Mouse (Mus musculus) layer of hippocampus, adult 8-10 months (tissue): Measurements from ENCODE around the gene Mapk3. TPM values are rescaled to one million over a fixed set of nuclear protein-coding genes. Genes with fewer than 3 reads are reported as not detected.
A peak's percentile ranks its signal among the peaks of the same experiment; 100 is the strongest.

ENCODE experiments used
- DNase-seq, 2 experiments: peaks; one replicate each; pipeline ENCODE4 v3.0.0; 2022; ENCODE audit warnings: low spot score in 2 of 2
- total RNA-seq, 4 experiments: library from RNA; stranded (reverse); gene quantifications; 2 replicates each; pipeline ENCODE4 v1.2.4; 2022

Gene Mapk3
- total RNA-seq, 4 experiments from 2014 or later = 165 to 197 (median 178) TPM

GRCm38 (mm10) chr7:126800269-126801056 lies 41.1 kb downstream of the Mapk3 start:
- no peak for DNase-seq

GRCm38 (mm10) chr7:126801057-126801422 lies 41.6 kb downstream of the Mapk3 start:
- DNase-seq = no peak

GRCm38 (mm10) chr7:126802134-126802889 lies 42.9 kb downstream of the Mapk3 start:
- DNase-seq = no peak

- no peak for DNase-seq
Observed at GRCm38 (mm10) chr7:126803181-126803580, 43.8 kb downstream of the Mapk3 start.

- no peak for DNase-seq
Observed at GRCm38 (mm10) chr7:126803751-126804150, 44.4 kb downstream of the Mapk3 start.

GRCm38 (mm10) chr7:126806956-126807355 lies 47.6 kb downstream of the Mapk3 start:
- DNase-seq = no peak

- no peak for DNase-seq
Observed at GRCm38 (mm10) chr7:126807405-126807804, 48.0 kb downstream of the Mapk3 start.

- peak; percentile 88 to 93 for DNase-seq
Observed at GRCm38 (mm10) chr7:126808703-126809455, 49.5 kb downstream of the Mapk3 start.

GRCm38 (mm10) chr7:126809723-126810369 lies 50.4 kb downstream of the Mapk3 start:
- no peak for DNase-seq

Other genes starting within 250 kb of the Mapk3 start
- 100 to 1,000 TPM; 166 to 196 (median 174) TPM for gene Eif3c, start 193.2 kb upstream of the Mapk3 start, total RNA-seq
- 1 to 10 TPM in 2 of 4 experiments, under 1 TPM in 2; 0.41 to 3.3 (median 1.6) TPM for gene Apobr, start 174.7 kb upstream of the Mapk3 start, total RNA-seq
- gene Cln3, start 173.8 kb upstream of the Mapk3 start, total RNA-seq = 10 to 100 TPM; 31.7 to 46.5 (median 42.0) TPM
- gene Il27, start 164.7 kb upstream of the Mapk3 start, total RNA-seq = not detected
- 10 to 100 TPM; 10.4 to 15.3 (median 13.2) TPM for gene Nupr1, start 128.7 kb upstream of the Mapk3 start, total RNA-seq
- 10 to 100 TPM; 21.7 to 34.8 (median 33.7) TPM for gene Sgf29, start 110.3 kb upstream of the Mapk3 start, total RNA-seq
- 10 to 100 TPM in 1 of 4 experiments, 1 to 10 TPM in 3; 6.6 to 13.0 (median 8.6) TPM for gene Sult1a1, start 83.2 kb upstream of the Mapk3 start, total RNA-seq
- 100 to 1,000 TPM in 1 of 4 experiments, 10 to 100 TPM in 3; 73.9 to 105 (median 92.5) TPM for gene Bola2, start 64.2 kb upstream of the Mapk3 start, total RNA-seq
- 10 to 100 TPM; 19.7 to 21.0 (median 20.1) TPM for gene Slx1b, start 63.8 kb upstream of the Mapk3 start, total RNA-seq
- gene Coro1a, start 51.8 kb upstream of the Mapk3 start, total RNA-seq = 100 to 1,000 TPM; 119 to 166 (median 141) TPM
- gene Gdpd3, start 6.7 kb downstream of the Mapk3 start, total RNA-seq = 1 to 10 TPM; 4.4 to 7.9 (median 5.0) TPM
- 100 to 1,000 TPM; 236 to 283 (median 255) TPM for gene Ypel3, start 17.4 kb downstream of the Mapk3 start, total RNA-seq
- gene Tbx6, start 21.9 kb downstream of the Mapk3 start, total RNA-seq = 1 to 10 TPM in 3 of 4 experiments, under 1 TPM in 1; 0.43 to 1.5 (median 1.2) TPM
- 10 to 100 TPM; 49.5 to 55.7 (median 51.9) TPM for gene Ppp4c, start 32.9 kb downstream of the Mapk3 start, total RNA-seq
- 10 to 100 TPM; 57.3 to 67.6 (median 62.6) TPM for gene Fam57b, start 38.1 kb downstream of the Mapk3 start, total RNA-seq
- gene 4930451I11Rik, start 72.0 kb downstream of the Mapk3 start, total RNA-seq = not detected
- gene Doc2a, start 87.8 kb downstream of the Mapk3 start, total RNA-seq = 10 to 100 TPM; 17.6 to 20.0 (median 18.7) TPM
- 10 to 100 TPM; 25.6 to 44.7 (median 36.2) TPM for gene Hirip3, start 102.4 kb downstream of the Mapk3 start, total RNA-seq
- gene Ino80e, start 102.8 kb downstream of the Mapk3 start, total RNA-seq = 10 to 100 TPM; 46.3 to 59.5 (median 56.1) TPM
- 100 to 1,000 TPM; 146 to 179 (median 151) TPM for gene Taok2, start 125.1 kb downstream of the Mapk3 start, total RNA-seq
- gene Tmem219, start 163.3 kb downstream of the Mapk3 start, total RNA-seq = 10 to 100 TPM; 21.8 to 34.3 (median 25.6) TPM
- gene Kctd13, start 169.3 kb downstream of the Mapk3 start, total RNA-seq = 100 to 1,000 TPM; 137 to 173 (median 161) TPM
- gene Asphd1, start 190.0 kb downstream of the Mapk3 start, total RNA-seq = 10 to 100 TPM; 27.2 to 41.0 (median 31.5) TPM
- gene Sez6l2, start 191.0 kb downstream of the Mapk3 start, total RNA-seq = 100 to 1,000 TPM; 433 to 476 (median 455) TPM
- gene Cdipt, start 216.3 kb downstream of the Mapk3 start, total RNA-seq = 100 to 1,000 TPM; 138 to 156 (median 152) TPM
- 1 to 10 TPM in 1 of 4 experiments, not detected in 3; 1.0 TPM for gene Cdiptos, start 216.5 kb downstream of the Mapk3 start, total RNA-seq